Mouse (Mus musculus) testis, adult 2 months (tissue): ENCODE data around the gene Fam126b.

Source experiments
- CTCF ChIP-seq: fragments of 200-500 bp; IDR thresholded peaks from 2 replicates; pipeline ENCODE4 v1.5.1; 2012; ENCODE audit warnings: low read depth, mild to moderate bottlenecking, inconsistent platforms, low read length, moderate library complexity; ENCODE audit not compliant: control insufficient read depth, insufficient read depth, insufficient replicate concordance
- POLR2A ChIP-seq: fragments of 200-500 bp; IDR thresholded peaks from 2 replicates; pipeline ENCODE4 v1.6.1; 2012; ENCODE audit warnings: low read depth, mild to moderate bottlenecking, inconsistent platforms, low read length, moderate library complexity; ENCODE audit not compliant: control insufficient read depth

DNA sequence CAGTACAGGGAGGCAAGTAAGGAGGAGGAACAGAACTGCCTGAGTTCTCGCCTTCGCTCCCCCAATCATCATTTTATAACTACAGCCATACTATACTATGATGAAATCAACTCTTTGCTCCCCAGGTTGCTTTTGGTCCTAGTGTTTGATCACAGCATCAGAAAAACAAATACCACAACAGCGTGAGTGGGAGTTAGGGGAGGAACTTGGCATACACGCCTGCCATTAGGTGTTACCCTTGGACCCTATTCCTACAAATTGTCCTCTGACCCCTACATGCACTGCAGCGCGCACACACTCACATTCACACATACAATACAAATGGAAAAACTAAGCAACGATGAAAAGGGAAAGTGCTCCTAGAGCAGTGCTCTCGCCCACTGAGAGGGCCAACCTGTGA lies 110.5 kb downstream of the Fam126b start:
- TF ChIP-seq CTCF (no peak), POLR2A (no peak)
